Mouse (Mus musculus) left cerebral cortex, postnatal 25 days (tissue): ENCODE measurements around the gene Paqr6. TPM values are rescaled to one million over a fixed set of nuclear protein-coding genes. Genes with fewer than 3 reads are reported as not detected.
"Not testable (repeated sequence)": the region's sequence is repeated elsewhere in the genome, so short reads cannot be mapped to it uniquely, and the experiment has no call there.

Experiments
- DNase-seq, 2 experiments: peaks; one replicate each; pipeline ENCODE4 v3.0.0; 2022; ENCODE audit warnings: low spot score in 2 of 2, mixed read lengths in 1 of 2
- intact Hi-C: fragments of 180-260 bp; cut with DNase I; formaldehyde crosslinking; loops from one replicate; pipeline ENCODE4 v1.15.1; 2025
- total RNA-seq, 2 experiments: library from RNA; stranded (reverse); gene quantifications; 2 replicates each; pipeline ENCODE4 v1.2.3; 2021

Gene Paqr6
- total RNA-seq, 2 experiments from 2014 or later, result 4.9 to 5.2 TPM

- peak in 1 of 2 experiments; percentile 55 for DNase-seq
- intact Hi-C loops, result no loop called here
These were observed 684 bp upstream of the Paqr6 start for GRCm38 (mm10) chr3:88363700-88364099.

GRCm38 (mm10) chr3:88365705-88366361, 1.4 kb downstream of the Paqr6 start:
- DNase-seq, result peak in 1 of 2 experiments; percentile 33
- intact Hi-C loops, result no loop called here

GRCm38 (mm10) chr3:88366830-88367428, 2.5 kb downstream of the Paqr6 start:
- peak; percentile 57 to 84 for DNase-seq
- intact Hi-C loops, result not testable (repeated sequence)

- intact Hi-C loops, DNase-seq: not testable (repeated sequence)
These were observed 3.1 kb downstream of the Paqr6 start for GRCm38 (mm10) chr3:88367517-88367916.

GRCm38 (mm10) chr3:88368511-88368910, 4.1 kb downstream of the Paqr6 start:
- intact Hi-C loops, DNase-seq: not testable (repeated sequence)

GRCm38 (mm10) chr3:88372643-88373042, 8.3 kb downstream of the Paqr6 start, which contains the start of gene Bglap3:
Gene Bglap3 (minus strand): TSS chr3:88372743.
- DNase-seq, intact Hi-C loops: not testable (repeated sequence)

- intact Hi-C loops, result not testable (repeated sequence)
- peak in 1 of 2 experiments; percentile 23 for DNase-seq
These were observed 11.6 kb downstream of the Paqr6 start for GRCm38 (mm10) chr3:88375750-88376626.

- intact Hi-C loops, DNase-seq: not testable (repeated sequence)
These were observed 12.3 kb downstream of the Paqr6 start for GRCm38 (mm10) chr3:88376644-88377043.

GRCm38 (mm10) chr3:88378599-88378998, 14.2 kb downstream of the Paqr6 start, which contains the start of gene Bglap2:
Gene Bglap2 (minus strand): TSS chr3:88378699.
- DNase-seq, intact Hi-C loops: not testable (repeated sequence)

GRCm38 (mm10) chr3:88381389-88382315, 17.3 kb downstream of the Paqr6 start:
- DNase-seq, result peak in 1 of 2 experiments; percentile 47
- intact Hi-C loops, result not testable (repeated sequence)

GRCm38 (mm10) chr3:88382383-88382782, 18.0 kb downstream of the Paqr6 start:
- intact Hi-C loops, DNase-seq: not testable (repeated sequence)

- intact Hi-C loops, result no loop called here
- no peak for DNase-seq
These were observed 20.0 kb downstream of the Paqr6 start, which contains the start of gene Bglap for GRCm38 (mm10) chr3:88384364-88384763. Gene Bglap (minus strand): TSS chr3:88384464.

- intact Hi-C loops, result no loop called here
- no peak for DNase-seq
These were observed 29.5 kb downstream of the Paqr6 start for GRCm38 (mm10) chr3:88393776-88394375.

GRCm38 (mm10) chr3:88395288-88395687, 30.9 kb downstream of the Paqr6 start:
- intact Hi-C loops, result no loop called here
- DNase-seq, result no peak

- intact Hi-C loops, result no loop called here
These were observed 31.4 kb downstream of the Paqr6 start for GRCm38 (mm10) chr3:88395742-88396141.

GRCm38 (mm10) chr3:88398666-88399065, 34.3 kb downstream of the Paqr6 start:
- no peak for DNase-seq
- intact Hi-C loops, result no loop called here

More at GRCm38 (mm10) chr3:88395742-88396141, 31.4 kb downstream of the Paqr6 start:
- no peak for DNase-seq

GRCm38 (mm10) chr3:88403522-88404230, 39.3 kb downstream of the Paqr6 start:
- intact Hi-C loops, result no loop called here

GRCm38 (mm10) chr3:88407090-88407489, 42.7 kb downstream of the Paqr6 start:
- intact Hi-C loops, result loop anchor here (1.0 to 2.0 kb wide), 2 partner anchors 60 to 116 kb away; no protein-coding TSS in a partner anchor
- peak; percentile 66 to 83 for DNase-seq

More at GRCm38 (mm10) chr3:88403522-88404230, 39.3 kb downstream of the Paqr6 start:
- no peak for DNase-seq
